Mouse (Mus musculus): Measurements from ENCODE around the gene Mtus2.

The Mtus2 gene

GRCm38 (mm10) chr5:147957592-147958271, 612 bp downstream of the Mtus2 start:
- peak; percentile 91 to 93 for DNase-seq (ENCODE audit: low spot score in 2 of 2)

GRCm38 (mm10) chr5:147958552-147958951, 1.4 kb downstream of the Mtus2 start:
- no peak for DNase-seq (ENCODE audit: low spot score in 2 of 2)

DNA sequence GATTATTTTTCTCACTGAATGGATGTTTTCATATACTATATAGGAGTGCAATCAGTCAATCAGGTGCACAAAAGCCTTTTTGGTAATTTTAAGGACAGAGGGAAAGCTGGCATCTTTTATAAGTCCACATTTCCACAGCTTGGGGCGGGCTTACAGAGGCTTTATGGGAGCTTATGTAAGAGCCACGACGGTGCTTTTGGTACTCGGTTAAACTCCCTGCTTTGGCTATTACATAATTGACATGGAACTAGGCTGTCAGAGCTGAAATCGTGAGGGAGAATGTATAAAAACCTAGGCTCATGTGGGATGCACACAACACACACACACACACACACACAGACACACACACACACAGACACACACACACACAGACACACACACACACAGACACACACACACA, 2.0 kb downstream of the Mtus2 start:
- peak; percentile 44 to 58 for DNase-seq (ENCODE audit: low spot score in 2 of 2)

DNA sequence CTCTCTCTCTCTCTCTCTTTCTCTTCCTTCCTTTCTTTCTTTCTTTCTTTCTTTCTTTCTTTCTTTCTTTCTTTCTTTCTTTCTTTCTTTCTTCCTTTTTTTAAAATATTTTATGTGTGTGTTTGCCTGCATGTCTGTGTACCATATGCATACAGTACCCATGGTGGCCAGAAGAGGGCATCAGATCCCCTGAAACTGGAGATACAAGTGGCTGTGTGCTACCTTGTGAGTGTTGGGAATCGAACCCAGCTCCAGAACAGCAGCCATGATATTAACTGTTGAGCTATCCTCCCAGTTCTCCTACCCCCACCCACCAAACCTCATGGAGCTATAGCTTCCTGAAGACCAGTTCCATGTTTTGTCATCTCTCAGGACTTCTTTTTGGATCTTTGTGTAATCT, 3.7 kb downstream of the Mtus2 start:
- DNase-seq (ENCODE audit: low spot score in 2 of 2): no peak

DNA sequence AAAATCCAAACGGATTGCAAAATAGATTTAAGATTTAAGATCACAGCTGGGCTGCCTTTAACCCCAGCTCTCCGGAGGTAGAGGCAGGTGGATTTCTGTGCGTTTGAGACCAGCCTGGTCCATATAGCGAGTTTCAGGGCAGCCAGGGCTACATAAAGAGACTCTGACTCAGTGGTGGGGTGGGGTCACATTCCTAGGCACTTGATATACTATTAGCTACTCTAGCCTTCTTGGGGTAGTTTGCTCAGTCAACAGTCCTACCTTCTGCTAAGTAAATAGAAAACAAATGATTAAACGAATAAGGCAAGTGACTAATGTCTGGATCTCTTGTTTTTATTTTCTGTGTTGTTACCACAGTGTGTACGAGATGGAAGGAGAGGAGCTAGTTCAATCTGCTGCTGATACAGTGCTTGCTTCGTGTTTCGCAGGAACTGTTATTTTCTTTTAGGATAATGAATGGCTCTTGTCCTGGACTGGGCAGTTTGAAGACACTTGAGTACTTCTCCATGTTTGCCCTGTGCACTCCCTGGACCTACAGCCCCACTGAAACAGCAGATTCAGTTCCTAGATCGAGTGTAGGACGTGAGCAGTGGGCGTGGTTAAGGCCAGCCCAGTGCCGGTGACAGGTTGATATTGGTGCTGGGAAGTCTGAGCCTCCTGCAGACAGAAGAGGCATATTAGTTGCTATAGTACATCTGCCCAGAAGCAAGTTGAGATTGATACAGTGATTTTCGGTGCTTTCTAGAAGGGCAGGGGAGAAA, 6.9 kb downstream of the Mtus2 start:
- DNase-seq (ENCODE audit: low spot score in 2 of 2): no peak

DNA sequence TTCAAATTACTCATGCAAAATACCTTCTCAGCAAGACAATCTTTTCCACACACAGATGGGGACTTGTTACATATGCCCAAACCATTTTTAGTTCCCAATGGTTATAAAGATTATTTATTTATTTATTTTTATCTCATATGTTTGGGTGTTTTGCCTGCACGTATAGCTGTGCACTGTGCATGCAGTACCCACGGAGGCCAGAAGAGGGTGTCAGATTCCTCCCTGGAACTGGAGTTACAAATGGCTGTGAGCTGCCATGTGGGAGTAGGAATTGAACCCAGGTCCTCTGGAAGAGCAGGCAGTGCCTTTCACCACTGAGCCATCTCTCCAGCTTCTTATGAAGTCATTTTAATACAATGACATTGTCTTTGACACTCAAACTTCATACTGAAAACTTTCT, 7.7 kb downstream of the Mtus2 start:
- DNase-seq (ENCODE audit: low spot score in 2 of 2): no peak

- no peak for DNase-seq (ENCODE audit: low spot score in 2 of 2)
Observed at GRCm38 (mm10) chr5:147966646-147967045, 9.5 kb downstream of the Mtus2 start.

- no peak for DNase-seq (ENCODE audit: low spot score in 2 of 2)
Observed at GRCm38 (mm10) chr5:147969566-147969965, 12.4 kb downstream of the Mtus2 start.

DNA sequence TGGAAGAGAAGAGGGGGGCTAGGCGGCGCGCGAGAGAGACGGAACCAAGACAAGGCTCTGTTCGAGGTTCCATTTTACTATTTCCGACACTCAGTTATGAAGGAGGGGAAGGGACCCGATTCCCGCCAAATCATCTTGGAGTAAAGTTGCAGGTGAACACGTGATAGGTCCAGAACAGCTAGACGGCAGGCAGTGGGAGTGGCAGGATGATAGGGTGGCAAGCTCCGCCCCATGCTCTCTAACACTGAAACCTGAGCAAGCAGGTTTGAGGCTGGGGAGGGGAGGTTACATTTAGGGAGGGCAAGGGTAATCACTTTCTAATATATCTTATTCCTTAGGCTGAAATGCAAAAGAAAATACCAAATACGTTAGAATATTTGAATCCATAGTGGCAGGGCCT, 18.9 kb downstream of the Mtus2 start:
- DNase-seq (ENCODE audit: low spot score in 2 of 2): no peak

DNA sequence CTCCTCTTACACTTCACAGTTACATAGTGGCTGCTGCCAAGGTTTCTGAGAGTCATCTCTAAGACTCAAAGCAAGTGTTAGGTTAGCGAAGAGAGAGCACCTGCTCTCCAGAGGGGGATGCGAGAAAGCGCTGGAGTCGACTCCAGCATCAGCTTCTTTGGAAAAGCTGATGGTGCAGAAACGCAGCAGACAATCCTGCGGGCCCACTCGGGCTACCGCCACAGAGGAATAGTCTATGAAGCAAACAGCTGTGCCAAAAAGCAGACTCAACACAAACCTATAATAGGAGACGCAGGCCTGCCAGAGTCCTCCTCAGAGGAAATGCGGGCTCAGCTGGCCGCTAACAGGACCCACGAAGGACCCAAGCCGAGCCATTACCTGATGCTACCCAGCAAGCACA, 23.5 kb downstream of the Mtus2 start:
- peak; percentile 46 to 54 for DNase-seq (ENCODE audit: low spot score in 2 of 2)

GRCm38 (mm10) chr5:147990289-147990688, 33.2 kb downstream of the Mtus2 start:
- no peak for DNase-seq (ENCODE audit: low spot score in 2 of 2)

- DNase-seq (ENCODE audit: low spot score in 2 of 2): peak; percentile 36 to 48
Observed at GRCm38 (mm10) chr5:147990775-147991174, 33.7 kb downstream of the Mtus2 start.

DNA sequence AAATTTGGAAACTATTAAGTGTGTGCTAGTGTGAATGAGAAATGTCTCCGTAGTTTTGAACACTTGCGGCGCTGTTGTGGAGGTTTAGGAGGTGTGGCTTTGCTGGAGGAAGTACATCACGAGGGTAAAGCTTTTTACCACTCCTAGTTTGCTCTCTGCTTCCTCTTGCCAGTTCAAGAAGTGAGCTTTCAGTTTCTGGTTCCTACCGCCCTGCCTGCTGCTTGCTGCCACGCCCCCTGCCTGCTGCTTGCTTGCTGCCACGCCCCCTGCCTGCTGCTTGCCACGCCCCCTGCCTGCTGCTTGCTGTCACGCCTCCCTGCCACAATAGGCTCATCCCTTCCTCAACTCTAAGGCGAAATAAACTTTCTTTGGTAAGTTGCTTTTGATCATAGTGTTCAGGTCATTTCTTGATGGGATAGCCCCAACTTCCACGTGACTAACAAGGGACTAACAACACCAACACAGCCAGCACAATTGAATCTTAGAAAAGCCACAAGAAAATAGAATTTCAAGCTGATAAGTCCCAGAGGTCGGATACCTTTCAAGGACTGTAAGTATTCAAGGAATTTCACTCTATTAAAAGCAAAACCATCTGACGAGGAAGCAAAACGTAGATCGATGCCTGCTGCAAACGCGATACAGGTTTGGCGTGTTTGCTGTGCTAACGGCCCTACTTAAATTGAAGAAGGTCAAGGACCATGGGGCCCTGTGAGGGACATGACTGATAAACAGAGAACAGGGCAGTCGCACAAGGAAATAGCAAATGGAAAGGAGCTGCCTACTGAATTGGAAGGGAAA, 35.7 kb downstream of the Mtus2 start:
- peak; percentile 40 to 41 for DNase-seq (ENCODE audit: low spot score in 2 of 2)

- no peak for DNase-seq (ENCODE audit: low spot score in 2 of 2)
Observed at GRCm38 (mm10) chr5:148005263-148005662, 48.1 kb downstream of the Mtus2 start.

DNA sequence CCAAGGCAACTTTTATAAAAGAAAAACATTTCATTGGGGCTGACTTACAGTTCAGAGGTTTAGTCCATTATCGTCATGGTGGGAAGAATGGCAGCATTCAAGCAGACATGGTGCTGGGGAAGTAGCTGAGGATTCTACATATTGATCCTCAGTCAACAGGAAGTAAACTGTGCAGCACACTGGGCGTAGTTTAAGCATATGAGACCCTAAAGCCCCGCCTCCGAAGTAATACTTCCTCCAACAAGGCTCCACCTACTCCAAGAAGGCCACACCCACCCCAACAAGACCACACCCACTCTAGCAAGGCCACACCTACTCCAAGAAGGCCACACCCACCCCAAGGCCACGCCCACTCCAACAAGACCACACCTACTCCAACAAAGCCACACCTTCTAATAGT, 55.0 kb downstream of the Mtus2 start:
- DNase-seq (ENCODE audit: low spot score in 2 of 2): no peak

DNA sequence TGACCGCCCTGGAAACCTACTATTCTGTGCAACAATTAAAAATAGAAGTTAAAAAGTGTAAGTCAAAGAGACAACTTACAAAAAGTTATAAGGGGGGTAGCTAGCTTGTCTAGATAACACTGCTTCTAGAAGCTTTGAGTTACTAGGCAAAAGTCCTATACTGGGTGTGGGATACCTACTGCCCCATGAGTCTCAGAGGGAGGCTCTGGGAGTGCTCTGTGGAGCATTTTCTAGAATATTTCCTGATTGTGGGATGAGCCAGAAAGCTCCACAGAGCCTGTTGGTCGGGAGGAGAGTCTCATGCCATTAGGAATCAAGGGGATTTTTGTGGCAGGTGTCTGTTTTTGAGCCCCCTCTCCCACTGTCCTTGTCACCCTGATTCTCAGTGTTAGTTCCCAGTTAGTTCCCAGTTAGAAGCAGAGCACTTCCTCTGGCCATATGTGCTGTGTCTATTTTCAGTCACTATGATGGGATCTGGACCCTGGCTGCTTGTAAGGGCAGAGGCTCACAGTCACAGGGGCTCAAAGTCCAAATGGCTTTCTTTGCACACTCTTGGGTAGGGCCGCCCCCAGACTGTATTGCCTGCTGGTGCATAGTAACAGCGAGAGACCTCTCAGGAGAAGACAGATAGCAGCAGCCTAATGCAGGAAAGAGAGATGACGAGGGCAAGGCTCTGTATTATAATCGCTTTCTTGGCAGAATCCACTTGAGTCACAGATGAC, 57.2 kb downstream of the Mtus2 start:
- DNase-seq (ENCODE audit: low spot score in 2 of 2): no peak

DNA sequence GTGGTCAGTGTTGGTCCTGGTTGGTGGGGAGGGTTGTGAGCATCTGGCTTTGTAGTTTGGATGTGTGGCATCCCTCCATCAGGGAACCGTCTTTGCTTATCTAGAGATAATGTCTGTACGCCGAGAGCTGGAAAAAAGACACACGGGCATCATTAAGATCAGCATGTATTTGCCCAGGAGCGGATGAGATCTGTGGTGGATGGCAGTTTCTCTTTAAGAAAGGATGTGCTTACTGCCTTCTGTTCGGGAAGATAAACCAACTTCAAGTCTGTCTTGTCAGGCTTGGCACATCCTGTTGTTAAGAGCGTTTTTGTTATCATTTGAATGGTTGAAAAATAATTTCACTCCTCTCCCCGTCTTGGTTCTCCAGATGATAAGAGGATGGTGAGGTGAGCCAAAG, 58.3 kb downstream of the Mtus2 start:
- DNase-seq (ENCODE audit: low spot score in 2 of 2): no peak

DNA sequence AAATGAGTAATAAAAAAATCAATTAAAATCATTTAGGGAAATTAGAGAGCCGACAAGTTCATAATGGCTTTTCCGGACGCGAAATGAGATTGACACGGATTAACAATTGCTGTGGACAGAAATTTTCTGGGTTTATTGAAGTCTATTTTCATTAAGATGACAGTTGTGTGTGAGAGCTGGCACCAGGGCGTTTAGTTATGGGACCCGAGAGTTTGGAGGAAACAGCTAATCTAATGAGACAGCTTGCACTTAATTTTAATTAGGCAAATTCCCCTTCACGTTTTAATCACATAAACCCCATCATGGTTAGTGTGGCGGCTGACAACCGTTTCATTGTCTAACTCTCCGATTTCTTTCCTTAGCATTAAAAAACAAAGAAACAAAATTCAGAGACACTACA, 60.3 kb downstream of the Mtus2 start:
- no peak for DNase-seq (ENCODE audit: low spot score in 2 of 2)

GRCm38 (mm10) chr5:148022784-148023183, 65.7 kb downstream of the Mtus2 start:
- no peak for DNase-seq (ENCODE audit: low spot score in 2 of 2)

GRCm38 (mm10) chr5:148026401-148027349, 69.6 kb downstream of the Mtus2 start:
- DNase-seq (ENCODE audit: low spot score in 2 of 2): peak; percentile 41 to 54

GRCm38 (mm10) chr5:148027985-148028384, 70.9 kb downstream of the Mtus2 start:
- no peak for DNase-seq (ENCODE audit: low spot score in 2 of 2)

Data from right cerebral cortex, postnatal 10 days (tissue).